Mouse (Mus musculus) CH12.LX (cell line): ENCODE measurements at regions not wholly inside any gene's neighbourhood (a gene's known extent, or its start where the extent isn't known, plus 50 kb on each side); places are given as distances from the start of the nearest gene placed in this dataset.

Experiments used
- DNase-seq: peaks from one replicate; pipeline ENCODE4 v3.0.0-alpha.2; 2013; ENCODE audit errors: extremely low read depth
- H3K27ac ChIP-seq: 2 replicates; pipeline ENCODE4 v1.5.1; 2012; ENCODE audit warnings: low read depth, mild to moderate bottlenecking, control low read depth, moderate library complexity; ENCODE audit not compliant: insufficient read depth
- H3K27me3 ChIP-seq: replicated peaks from 2 replicates; pipeline ENCODE3; 2012; ENCODE audit warnings: inconsistent platforms
- H3K36me3 ChIP-seq, 2 experiments: replicated peaks in 1 of 2; 2 replicates each; pipeline versions ENCODE3 to v1.6.1; 2012; ENCODE audit warnings: inconsistent platforms in 1 of 2, low read length in 1 of 2, mild to moderate bottlenecking in 1 of 2, mixed read lengths in 1 of 2, moderate library complexity in 1 of 2; ENCODE audit not compliant: control insufficient read depth in 1 of 2, insufficient read depth in 1 of 2
- H3K4me1 ChIP-seq, 2 experiments: 2 replicates each; pipeline ENCODE4 v1.6.1; 2012; ENCODE audit warnings: inconsistent platforms in 1 of 2, moderate library complexity in 1 of 2; ENCODE audit not compliant: insufficient read depth in 2 of 2, control insufficient read depth in 1 of 2
- H3K4me2 ChIP-seq: 2 replicates; pipeline ENCODE4 v1.6.1; 2012; ENCODE audit warnings: low read depth, mild to moderate bottlenecking, control low read depth; ENCODE audit not compliant: poor library complexity, insufficient read depth, severe bottlenecking
- H3K4me3 ChIP-seq, 3 experiments: fragments of 150-350 bp in 1 of 3; sonication (generic) in 1 of 3; replicated peaks in 1 of 3; 2 replicates each; pipeline versions ENCODE3 to v1.5.1; 2011 to 2012; ENCODE audit warnings: low read depth in 2 of 3, low read length in 2 of 3, mild to moderate bottlenecking in 2 of 3, moderate library complexity in 2 of 3, control low read depth in 1 of 3, improper control_type of control experiment in 1 of 3, inconsistent platforms in 1 of 3, mixed read lengths in 1 of 3; ENCODE audit not compliant: poor library complexity in 1 of 3
- H3K79me2 ChIP-seq: replicated peaks from 2 replicates; pipeline ENCODE4 v1.6.1; 2012; ENCODE audit warnings: mild to moderate bottlenecking, moderate library complexity; ENCODE audit not compliant: control insufficient read depth, poor library complexity, insufficient read depth, severe bottlenecking; ENCODE audit errors: extremely low read depth
- H3K9ac ChIP-seq: 2 replicates; pipeline ENCODE4 v1.6.1; 2012; ENCODE audit warnings: low read depth, mild to moderate bottlenecking, control low read depth, moderate library complexity; ENCODE audit not compliant: insufficient read depth
- H3K9me3 ChIP-seq: replicated peaks from 2 replicates; pipeline ENCODE3; 2012; ENCODE audit warnings: low read length, inconsistent platforms, mixed read lengths
- BHLHE40 ChIP-seq: IDR thresholded peaks from 2 replicates; pipeline ENCODE4 v1.6.1; 2011; ENCODE audit warnings: mild to moderate bottlenecking, low read depth, low read length, improper control_type of control experiment
- CHD1 ChIP-seq: IDR thresholded peaks from 2 replicates; pipeline ENCODE4 v1.6.1; 2012; ENCODE audit warnings: low read depth, low read length, improper control_type of control experiment, inconsistent platforms
- CTCF ChIP-seq, 2 experiments: IDR thresholded peaks in 1 of 2; conservative IDR thresholded peaks in 1 of 2; 2 replicates each; pipeline ENCODE4 v1.5.1; 2011 to 2012; ENCODE audit warnings: low read depth in 2 of 2, low read length in 2 of 2, improper control_type of control experiment in 1 of 2, inconsistent platforms in 1 of 2, mild to moderate bottlenecking in 1 of 2, moderate library complexity in 1 of 2
- ELF1 ChIP-seq: IDR thresholded peaks from 2 replicates; pipeline ENCODE4 v1.6.1; 2014; ENCODE audit warnings: low read depth, mild to moderate bottlenecking, inconsistent platforms, low read length, improper control_type of control experiment
- EP300 ChIP-seq: IDR thresholded peaks from 2 replicates; pipeline ENCODE4 v1.6.1; 2011; ENCODE audit warnings: low read length, improper control_type of control experiment
- ETS1 ChIP-seq: conservative IDR thresholded peaks from 2 replicates; pipeline ENCODE4 v1.6.1; 2012; ENCODE audit warnings: low read depth, mild to moderate bottlenecking, inconsistent platforms, low read length, improper control_type of control experiment, moderate library complexity
- HCFC1 ChIP-seq: IDR thresholded peaks from 2 replicates; pipeline ENCODE4 v1.6.1; 2012; ENCODE audit warnings: low read depth, mild to moderate bottlenecking, inconsistent platforms, low read length, improper control_type of control experiment
- KAT2A ChIP-seq: IDR thresholded peaks from 2 replicates; pipeline ENCODE4 v1.6.1; 2012; ENCODE audit warnings: low read length, improper control_type of control experiment, inconsistent platforms; ENCODE audit not compliant: insufficient replicate concordance
- MAFK ChIP-seq: IDR thresholded peaks from 2 replicates; pipeline ENCODE4 v1.6.1; 2011; ENCODE audit warnings: low read length, improper control_type of control experiment; ENCODE audit not compliant: insufficient replicate concordance
- MAZ ChIP-seq: IDR thresholded peaks from 2 replicates; pipeline ENCODE4 v1.6.1; 2012; ENCODE audit warnings: low read depth, mild to moderate bottlenecking, inconsistent platforms, low read length, improper control_type of control experiment, moderate library complexity
- MXI1 ChIP-seq: IDR thresholded peaks from 2 replicates; pipeline ENCODE4 v1.6.1; 2011; ENCODE audit warnings: mild to moderate bottlenecking, low read depth, low read length, improper control_type of control experiment
- NELFE ChIP-seq: IDR thresholded peaks from 2 replicates; pipeline ENCODE4 v1.6.1; 2011; ENCODE audit warnings: low read depth, low read length, improper control_type of control experiment
- PAX5 ChIP-seq: IDR thresholded peaks from 2 replicates; pipeline ENCODE4 v1.6.1; 2012; ENCODE audit warnings: low read length, inconsistent platforms, mixed read lengths
- RAD21 ChIP-seq: IDR thresholded peaks from 2 replicates; pipeline ENCODE4 v1.6.1; 2011; ENCODE audit warnings: low read depth, mild to moderate bottlenecking, low read length, improper control_type of control experiment, moderate library complexity
- RCOR1 ChIP-seq: conservative IDR thresholded peaks from 2 replicates; pipeline ENCODE4 v1.6.1; 2012; ENCODE audit warnings: low read depth, mild to moderate bottlenecking, inconsistent platforms, low read length, improper control_type of control experiment
- TBP ChIP-seq: conservative IDR thresholded peaks from 2 replicates; pipeline ENCODE4 v1.6.1; 2011; ENCODE audit warnings: low read depth, low read length, improper control_type of control experiment
- USF1 ChIP-seq: IDR thresholded peaks from 2 replicates; pipeline ENCODE4 v1.6.1; 2014; ENCODE audit warnings: low read depth, mild to moderate bottlenecking, inconsistent platforms, low read length, improper control_type of control experiment
- USF2 ChIP-seq: conservative IDR thresholded peaks from 2 replicates; pipeline ENCODE4 v1.6.1; 2011; ENCODE audit warnings: low read depth, low read length, improper control_type of control experiment
- ZC3H11A ChIP-seq: IDR thresholded peaks from 2 replicates; pipeline ENCODE4 v1.6.1; 2012; ENCODE audit warnings: low read depth, mild to moderate bottlenecking, inconsistent platforms, low read length, improper control_type of control experiment
- ZKSCAN1 ChIP-seq: IDR thresholded peaks from 2 replicates; pipeline ENCODE4 v1.6.1; 2012; ENCODE audit warnings: low read depth, inconsistent platforms, low read length, improper control_type of control experiment, borderline replicate concordance
- dilution Hi-C: fragments of 300-500 bp; cut with MboI; formaldehyde crosslinking; loops from 2 replicates; pipeline ENCODE4 v1.14.3; 2020; ENCODE audit warnings: low sequenced_read_pairs; ENCODE audit not compliant: extremely low pct_unique_long_range_greater_than_20kb, extremely low pct_ligation_motif_present
- in situ Hi-C: fragments of 300-500 bp; cut with MboI; formaldehyde crosslinking; loops from 3 replicates; pipeline ENCODE4 v1.14.3; 2019; ENCODE audit warnings: low sequenced_read_pairs, low pct_ligation_motif_present, low pct_unique_long_range_greater_than_20kb, mixed read lengths

- Histone ChIP-seq H3K79me2 (no peaks in the 10 kb centered on the region), H3K9ac (no peak overlapping the region), H3K27ac (no peak overlapping the region), H3K4me1 (no peaks in the 10 kb centered on the region), H3K9me3 (no peaks in the 10 kb centered on the region), H3K4me2 (no peak overlapping the region), H3K4me3 (no peak overlapping the region), H3K36me3 (no peaks in the 10 kb centered on the region), H3K27me3 (no peaks in the 10 kb centered on the region)
- TF ChIP-seq KAT2A (no peak), ZC3H11A (no peak), RCOR1 (no peak)
- DNase-seq: no peak
- dilution Hi-C loops (no loop called here), in situ Hi-C loops (no loop called here)
These were observed 423.1 kb upstream of the B3galt2 start for GRCm38 (mm10) chr1:143217401-143217800.

- H3K4me3 ChIP-seq: no peak overlapping the region
- no peak overlapping the region for H3K27ac ChIP-seq
- no peak overlapping the region for H3K9ac ChIP-seq
- dilution Hi-C loops (no loop called here), in situ Hi-C loops (no loop called here)
- DNase-seq: no peak
- no peaks in the 10 kb centered on the region for H3K36me3 ChIP-seq
- TF ChIP-seq CTCF (conservative IDR thresholded peaks at IDR 0.05 in 1 of 2, IDR thresholded peaks at IDR 0.05 in 1 of 2; ENCODE audit: low read depth in 2 of 2, low read length in 2 of 2) (no peak), RAD21 (no peak), MAZ (no peak), USF1 (no peak), ETS1 (no peak), MXI1 (no peak), ZKSCAN1 (no peak), KAT2A (no peak), NELFE (no peak), BHLHE40 (no peak), HCFC1 (no peak), CHD1 (no peak)
- H3K4me2 ChIP-seq: no peak overlapping the region
- no peaks in the 10 kb centered on the region for H3K79me2 ChIP-seq
- H3K9me3 ChIP-seq: no peaks in the 10 kb centered on the region
- H3K4me1 ChIP-seq: no peaks in the 10 kb centered on the region
- no peaks in the 10 kb centered on the region for H3K27me3 ChIP-seq
These were observed 408.5 kb upstream of the B3galt2 start for GRCm38 (mm10) chr1:143231969-143232368.

GRCm38 (mm10) chr1:143258470-143259215 is 381.8 kb upstream of the B3galt2 start:
- Histone ChIP-seq H3K4me1 (no peaks in the 10 kb centered on the region; a peak in 1 of 4 replicates), H3K79me2 (no peaks in the 10 kb centered on the region), H3K4me3 (no peak overlapping the region), H3K4me2 (no peak overlapping the region), H3K9me3 (no peaks in the 10 kb centered on the region), H3K36me3 (no peaks in the 10 kb centered on the region), H3K9ac (no peak overlapping the region), H3K27me3 (no peaks in the 10 kb centered on the region), H3K27ac (no peak overlapping the region)
- DNase-seq: no peak
- no peak for TF ChIP-seq USF1
- TF ChIP-seq EP300: no peak
- no peak for TF ChIP-seq MAFK
- TF ChIP-seq TBP: no peak
- TF ChIP-seq ELF1: no peak
- TF ChIP-seq USF2: no peak
- no peak for TF ChIP-seq PAX5
- in situ Hi-C loops: no loop called here
- dilution Hi-C loops: no loop called here
